Mouse (Mus musculus) embryonic facial prominence, embryonic 15.5 days (tissue): ENCODE results near the gene Spo11. TPM values are rescaled to one million over a fixed set of nuclear protein-coding genes. Genes with fewer than 3 reads are reported as not detected.

Source experiments
- ATAC-seq: fragments of 200-750 bp; cut with Nextera tagmentation; 2 replicates; pipeline ENCODE4 v1.8.0; 2017; ENCODE audit warnings: low read depth, moderate TSS enrichment; ENCODE audit not compliant: insufficient number of reproducible peaks, low FRiP score, low TSS enrichment
- H3K27ac ChIP-seq: fragments of 300-500 bp; sonication (generic); replicated peaks from 2 replicates; pipeline ENCODE4 v1.5.1; 2015; ENCODE audit warnings: mild to moderate bottlenecking, inconsistent platforms
- H3K27me3 ChIP-seq: fragments of 300-500 bp; sonication (generic); 2 replicates; pipeline ENCODE4 v1.6.1; 2015; ENCODE audit warnings: inconsistent platforms
- H3K36me3 ChIP-seq: fragments of 300-500 bp; sonication (generic); 2 replicates; pipeline ENCODE4 v1.6.1; 2015; ENCODE audit warnings: mild to moderate bottlenecking, inconsistent platforms
- H3K4me1 ChIP-seq: fragments of 300-500 bp; sonication (generic); 2 replicates; pipeline ENCODE4 v1.6.1; 2015; ENCODE audit warnings: inconsistent platforms
- H3K4me2 ChIP-seq: fragments of 300-500 bp; sonication (generic); replicated peaks from 2 replicates; pipeline ENCODE4 v1.6.1; 2015; ENCODE audit warnings: mild to moderate bottlenecking, inconsistent platforms
- H3K4me3 ChIP-seq: fragments of 300-500 bp; sonication (generic); replicated peaks from 2 replicates; pipeline ENCODE4 v1.5.1; 2015; ENCODE audit warnings: mild to moderate bottlenecking, inconsistent platforms
- H3K9ac ChIP-seq: fragments of 300-500 bp; sonication (generic); 2 replicates; pipeline ENCODE4 v1.6.1; 2015; ENCODE audit warnings: inconsistent platforms
- H3K9me3 ChIP-seq: fragments of 300-500 bp; sonication (generic); replicated peaks from 2 replicates; pipeline ENCODE4 v1.6.1; 2016; ENCODE audit warnings: inconsistent platforms
- WGBS: fragments of 180-500 bp; shearing (Covaris S2); methylation state at CpG from one replicate; pipeline ENCODE4 v1.1.7; 2015; 5-methylcytosine and 5-hydroxymethylcytosine counted together
- polyA plus RNA-seq: library from polyadenylated mRNA; unstranded; fragments of >200 nt; fragmentation: Nextera tagmentation; extraction: Ambion mirVana; gene quantifications from 2 replicates; pipeline ENCODE4 v1.2.1, GENCODE M21; 2015

The Spo11 gene
- polyA plus RNA-seq, 1 experiment from 2014 or later: 6.5 TPM

DNA sequence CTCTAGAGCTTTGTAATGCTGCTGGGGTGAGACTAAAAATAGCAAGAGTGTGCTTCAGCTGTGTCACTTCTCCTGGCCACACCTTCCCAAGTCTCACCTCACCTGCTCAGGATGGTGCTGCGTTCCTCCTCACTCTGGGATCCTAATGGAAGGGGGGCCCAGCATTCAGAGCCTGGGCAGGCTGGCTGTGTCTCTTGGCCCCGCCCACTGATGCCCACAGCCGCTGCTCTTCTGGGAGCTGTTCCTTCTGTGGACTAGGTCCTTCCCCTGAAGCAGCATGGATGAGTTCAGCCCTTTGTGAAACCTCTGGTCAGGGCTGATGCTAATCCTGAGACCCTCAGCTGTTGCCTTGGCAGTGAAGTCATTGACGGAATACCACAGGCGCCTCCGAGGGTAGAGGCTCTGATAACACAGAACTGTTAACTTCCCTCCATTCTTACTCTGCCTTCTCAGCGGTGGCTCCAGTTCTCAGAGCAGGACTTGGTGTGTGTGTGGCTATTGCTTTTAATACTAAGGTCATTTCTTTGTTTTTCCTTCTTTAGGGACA, 37.3 kb downstream of the Spo11 start:
- 75% methylated on average over 7 of the region's 7 CpGs for WGBS
- Histone ChIP-seq H3K4me2 (no peak overlapping the region), H3K4me1 (peaks cover 10% of the 10 kb centered on the region), H3K9me3 (no peaks in the 10 kb centered on the region), H3K36me3 (peaks cover 67% of the 10 kb centered on the region), H3K27me3 (peaks cover 7% of the 10 kb centered on the region; the same call in 1 of the 2 replicates), H3K4me3 (no peak overlapping the region), H3K27ac (no peak overlapping the region), H3K9ac (no peak overlapping the region)
- ATAC-seq: no peak

DNA sequence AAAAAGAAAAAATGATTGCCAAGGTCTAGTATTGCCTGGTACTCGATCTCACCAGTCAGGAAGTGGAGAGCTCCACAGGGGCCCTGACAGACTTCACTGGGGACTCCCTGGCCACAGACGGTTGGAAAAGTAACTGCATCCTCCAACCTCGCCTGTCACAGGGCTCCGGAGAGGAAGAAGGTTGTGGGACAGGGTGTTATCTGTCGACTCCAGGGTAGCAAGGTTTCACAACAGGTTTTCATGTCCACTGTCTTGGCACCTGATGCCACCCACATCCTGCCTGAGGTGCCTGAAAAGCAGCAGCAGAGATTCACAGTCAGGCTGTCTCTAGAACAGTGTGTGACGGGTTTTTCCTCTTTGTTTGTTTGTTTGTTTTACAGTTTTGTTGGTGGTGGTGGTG, 40.4 kb downstream of the Spo11 start:
- H3K4me2 ChIP-seq: no peak overlapping the region
- peaks cover 27% of the 10 kb centered on the region for H3K4me1 ChIP-seq
- no peak overlapping the region for H3K27ac ChIP-seq
- no peak overlapping the region for H3K4me3 ChIP-seq
- ATAC-seq: no peak
- H3K9ac ChIP-seq: no peak overlapping the region
- H3K36me3 ChIP-seq: peaks cover 36% of the 10 kb centered on the region
- 44% methylated on average over 6 of the region's 6 CpGs for WGBS
- no peaks in the 10 kb centered on the region for H3K9me3 ChIP-seq
- H3K27me3 ChIP-seq: peaks cover 7% of the 10 kb centered on the region; the same call in 1 of the 2 replicates

DNA sequence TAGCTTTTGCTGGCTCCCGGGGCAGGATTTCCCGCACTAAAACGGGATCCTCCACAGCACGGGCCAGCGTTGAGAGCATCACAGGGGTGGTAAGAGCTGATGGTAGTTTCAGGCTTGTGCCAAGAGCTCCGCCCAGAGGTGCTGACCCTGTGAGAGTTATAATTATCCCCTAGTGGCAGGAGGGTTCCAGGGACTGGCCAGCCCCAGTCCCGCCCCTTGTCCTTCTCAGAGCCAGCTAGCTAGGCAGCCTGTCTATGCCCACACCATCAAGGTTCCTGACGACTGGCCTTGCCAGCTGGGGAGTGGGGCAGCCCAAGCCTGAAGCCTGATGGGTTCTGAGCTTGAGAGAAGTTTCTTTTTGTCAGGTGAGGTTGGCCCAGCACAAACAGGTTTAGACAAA, 41.1 kb downstream of the Spo11 start:
- no peak overlapping the region for H3K4me2 ChIP-seq
- WGBS: 16% methylated on average over 8 of the region's 8 CpGs

DNA sequence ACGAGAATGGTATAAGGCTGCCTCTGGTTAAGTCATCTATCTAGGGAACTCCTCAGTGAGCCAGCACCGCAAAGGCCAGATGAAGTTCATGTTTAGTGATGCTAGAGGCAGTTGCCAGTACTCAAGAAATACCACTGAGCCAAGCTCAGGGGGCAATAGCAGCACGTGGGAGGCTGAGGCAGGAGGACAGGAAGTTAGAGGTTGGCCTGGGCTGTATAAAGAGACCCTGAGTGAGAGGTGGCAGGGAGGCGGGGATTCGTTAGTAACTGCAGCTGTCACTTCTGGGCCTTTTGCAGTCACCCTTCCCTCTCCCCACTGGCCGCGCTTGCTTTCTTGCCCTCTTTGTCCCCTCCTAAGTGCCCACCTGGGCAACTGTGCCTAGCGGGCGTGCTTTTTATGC, 41.8 kb downstream of the Spo11 start:
- peak overlapping the region; percentile 23; the same call in 1 of the 2 replicates for H3K9ac ChIP-seq
- WGBS: 19% methylated on average over 8 of the region's 9 CpGs
- H3K9me3 ChIP-seq: no peaks in the 10 kb centered on the region
- peaks cover 7% of the 10 kb centered on the region; the same call in 1 of the 2 replicates for H3K27me3 ChIP-seq
- peak overlapping the region; percentile 43 for H3K4me3 ChIP-seq
- no peak for ATAC-seq
- H3K4me2 ChIP-seq: peak overlapping the region; percentile 91
- no peak overlapping the region for H3K27ac ChIP-seq
- peaks cover 22% of the 10 kb centered on the region for H3K36me3 ChIP-seq
- peaks cover 40% of the 10 kb centered on the region for H3K4me1 ChIP-seq

More for the DNA sequence above, 41.1 kb downstream of the Spo11 start:
- ATAC-seq: no peak
- no peak overlapping the region for H3K27ac ChIP-seq
- H3K9ac ChIP-seq: no peak overlapping the region
- H3K4me1 ChIP-seq: peaks cover 34% of the 10 kb centered on the region
- H3K4me3 ChIP-seq: no peak overlapping the region
- peaks cover 29% of the 10 kb centered on the region for H3K36me3 ChIP-seq
- no peaks in the 10 kb centered on the region for H3K9me3 ChIP-seq
- peaks cover 7% of the 10 kb centered on the region; the same call in 1 of the 2 replicates for H3K27me3 ChIP-seq

DNA sequence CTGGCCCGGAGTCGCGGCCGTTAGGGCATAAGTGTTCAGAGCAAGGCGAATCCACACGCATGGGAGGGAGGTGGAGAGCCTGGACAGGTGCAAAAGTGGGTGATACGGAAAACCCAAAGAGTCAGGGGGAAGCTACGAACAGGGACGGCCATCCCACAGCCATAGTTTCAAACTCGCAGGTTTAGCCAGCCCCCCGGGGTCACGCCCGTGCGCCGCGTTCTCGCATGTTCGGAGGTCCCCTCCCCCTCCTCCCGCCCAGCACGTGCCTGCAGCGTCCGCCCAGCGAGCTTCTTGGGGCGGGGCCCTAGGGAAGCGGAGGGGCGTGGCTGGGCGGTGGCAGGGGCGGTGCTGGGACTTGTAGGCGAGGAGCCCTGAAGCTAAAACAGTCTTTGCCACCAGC, 42.3 kb downstream of the Spo11 start:
- H3K27ac ChIP-seq: no peak overlapping the region
- WGBS: under 1% methylated on average over 25 of the region's 29 CpGs

DNA sequence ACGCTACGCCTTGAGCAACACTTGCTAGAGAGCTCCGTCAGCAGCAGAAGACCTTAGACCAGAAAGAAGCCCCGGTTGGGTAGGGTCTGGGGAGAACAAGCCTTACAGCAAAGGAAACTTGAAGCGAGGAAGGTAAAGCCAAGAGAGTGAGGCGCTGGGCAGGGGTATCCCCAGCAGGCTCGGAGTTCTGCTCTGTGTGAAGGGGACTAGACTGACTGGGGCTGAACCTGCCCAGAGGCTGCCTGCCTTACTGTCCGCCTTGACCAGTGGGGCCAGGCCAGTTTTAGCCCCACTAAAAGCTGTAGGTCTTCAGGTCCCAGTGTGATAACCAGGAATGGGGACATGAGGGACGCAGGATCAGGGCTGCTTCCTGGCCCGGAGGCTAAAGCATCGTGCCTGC, 42.9 kb downstream of the Spo11 start, which contains the start of gene Rbm38:
Gene Rbm38 (plus strand): TSS at position 69 of the 400 bp plus-strand sequence.
- Histone ChIP-seq H3K27ac (no peak within 1 kb of the TSS), H3K9me3 (no peaks in the 10 kb centered on the region), H3K4me2 (peak within 1 kb of the TSS; percentile 91), H3K27me3 (peaks cover 7% of the 10 kb centered on the region; the same call in 1 of the 2 replicates), H3K4me3 (peak within 1 kb of the TSS; percentile 84), H3K9ac (peak within 1 kb of the TSS; percentile 23; the same call in 1 of the 2 replicates), H3K36me3 (peaks cover 11% of the 10 kb centered on the region; the same call in 1 of the 2 replicates), H3K4me1 (peaks cover 51% of the 10 kb centered on the region)
- 37% methylated on average over 11 of the region's 11 CpGs for WGBS
- no peak for ATAC-seq

More for the DNA sequence above, 42.3 kb downstream of the Spo11 start:
- peaks cover 45% of the 10 kb centered on the region for H3K4me1 ChIP-seq
- H3K36me3 ChIP-seq: peaks cover 17% of the 10 kb centered on the region
- H3K4me3 ChIP-seq: peak overlapping the region; percentile 43
- peak overlapping the region; percentile 23; the same call in 1 of the 2 replicates for H3K9ac ChIP-seq
- H3K9me3 ChIP-seq: no peaks in the 10 kb centered on the region
- H3K27me3 ChIP-seq: peaks cover 7% of the 10 kb centered on the region; the same call in 1 of the 2 replicates
- ATAC-seq: peak; percentile 83
- peak overlapping the region; percentile 91 for H3K4me2 ChIP-seq

DNA sequence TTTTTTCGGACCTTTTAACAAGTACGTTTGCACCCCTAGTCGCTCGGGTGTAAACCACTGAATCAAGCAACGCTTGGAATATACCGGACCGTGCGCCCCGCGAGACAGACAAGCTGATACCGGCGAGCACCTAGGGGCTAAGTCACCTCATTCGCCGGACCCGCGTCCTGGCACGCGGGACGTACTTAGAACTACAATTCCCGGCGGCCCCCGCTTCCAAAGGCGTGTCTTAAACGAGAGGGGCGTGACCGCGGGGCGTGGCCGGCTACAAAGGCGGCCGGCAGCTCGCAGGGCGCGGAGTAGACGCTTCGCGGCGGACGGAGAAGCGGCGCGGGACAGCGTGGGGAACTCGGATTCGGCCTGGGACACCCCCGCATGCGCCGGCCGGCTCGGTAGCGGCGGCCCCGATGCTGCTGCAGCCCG, 44.1 kb downstream of the Spo11 start:
- H3K9me3 ChIP-seq: no peaks in the 10 kb centered on the region
- peak; percentile 74 for ATAC-seq
- H3K9ac ChIP-seq: peak overlapping the region; percentile 59
- peak overlapping the region; percentile 89 for H3K4me2 ChIP-seq
- under 1% methylated on average over 54 of the region's 54 CpGs for WGBS
- H3K36me3 ChIP-seq: no peaks in the 10 kb centered on the region
- H3K4me1 ChIP-seq: peaks cover 63% of the 10 kb centered on the region
- H3K4me3 ChIP-seq: peak overlapping the region; percentile 84
- H3K27me3 ChIP-seq: peaks cover 7% of the 10 kb centered on the region; the same call in 1 of the 2 replicates
- no peak overlapping the region; the same call in 1 of the 2 replicates for H3K27ac ChIP-seq

DNA sequence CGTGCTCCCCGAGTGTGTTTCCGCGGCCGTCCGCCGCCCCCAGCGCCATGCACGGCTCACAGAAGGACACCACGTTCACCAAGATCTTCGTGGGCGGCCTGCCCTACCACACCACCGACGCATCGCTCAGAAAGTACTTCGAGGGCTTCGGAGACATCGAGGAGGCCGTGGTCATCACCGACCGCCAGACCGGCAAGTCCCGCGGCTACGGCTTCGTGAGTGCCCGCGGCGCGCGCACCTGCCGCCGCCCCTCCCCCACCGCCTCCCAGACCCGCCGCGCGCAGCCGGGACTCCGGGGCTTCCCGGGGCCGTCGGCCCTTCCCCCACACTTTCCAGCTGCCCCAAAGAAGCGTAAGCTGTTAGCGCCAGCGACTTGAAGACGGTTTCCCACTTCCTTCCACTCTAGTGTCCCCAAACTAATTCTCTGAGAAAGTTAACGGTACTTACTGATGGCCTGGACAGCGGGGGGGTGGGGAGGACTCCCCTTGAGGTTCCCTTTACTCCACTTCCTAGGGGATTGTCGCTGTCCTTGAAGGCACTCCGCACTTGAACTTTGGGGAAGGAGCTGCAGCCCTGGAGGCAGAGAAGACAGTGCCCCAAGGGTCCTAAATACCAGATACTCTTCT, 44.7 kb downstream of the Spo11 start:
- ATAC-seq: no peak
- under 1% methylated on average over 51 of the region's 51 CpGs for WGBS
- Histone ChIP-seq H3K27ac (no peak overlapping the region; the same call in 1 of the 2 replicates), H3K27me3 (peaks cover 7% of the 10 kb centered on the region; the same call in 1 of the 2 replicates), H3K9ac (peak overlapping the region; percentile 59), H3K4me1 (peaks cover 68% of the 10 kb centered on the region), H3K36me3 (no peaks in the 10 kb centered on the region), H3K9me3 (no peaks in the 10 kb centered on the region), H3K4me2 (peak overlapping the region; percentile 89), H3K4me3 (peak overlapping the region; percentile 84)

DNA sequence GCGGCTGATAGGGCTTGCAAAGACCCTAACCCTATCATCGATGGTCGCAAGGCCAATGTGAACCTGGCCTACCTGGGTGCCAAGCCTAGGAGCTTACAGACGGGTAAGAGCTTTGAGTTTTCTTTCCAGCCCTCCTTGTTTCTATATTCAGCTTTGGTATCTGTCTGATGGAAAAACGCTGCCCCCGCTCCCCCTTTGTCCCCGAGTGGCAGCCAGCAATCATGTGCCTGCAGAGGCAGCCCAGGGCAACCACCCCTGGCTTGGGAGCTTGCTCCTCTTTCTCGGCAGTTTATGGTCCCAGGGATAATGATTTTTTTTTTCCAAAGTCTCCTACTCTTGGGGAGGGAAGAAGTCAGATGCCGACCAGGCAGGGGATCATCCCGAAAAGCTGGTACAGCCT, 45.3 kb downstream of the Spo11 start:
- Histone ChIP-seq H3K36me3 (no peaks in the 10 kb centered on the region), H3K9me3 (no peaks in the 10 kb centered on the region), H3K27ac (no peak overlapping the region), H3K4me2 (peak overlapping the region; percentile 89), H3K27me3 (peaks cover 7% of the 10 kb centered on the region; the same call in 1 of the 2 replicates), H3K4me1 (peaks cover 74% of the 10 kb centered on the region), H3K9ac (peak overlapping the region; percentile 59; the same call in 1 of the 2 replicates), H3K4me3 (peak overlapping the region; percentile 84)
- WGBS: 29% methylated on average over 10 of the region's 10 CpGs
- ATAC-seq: no peak

DNA sequence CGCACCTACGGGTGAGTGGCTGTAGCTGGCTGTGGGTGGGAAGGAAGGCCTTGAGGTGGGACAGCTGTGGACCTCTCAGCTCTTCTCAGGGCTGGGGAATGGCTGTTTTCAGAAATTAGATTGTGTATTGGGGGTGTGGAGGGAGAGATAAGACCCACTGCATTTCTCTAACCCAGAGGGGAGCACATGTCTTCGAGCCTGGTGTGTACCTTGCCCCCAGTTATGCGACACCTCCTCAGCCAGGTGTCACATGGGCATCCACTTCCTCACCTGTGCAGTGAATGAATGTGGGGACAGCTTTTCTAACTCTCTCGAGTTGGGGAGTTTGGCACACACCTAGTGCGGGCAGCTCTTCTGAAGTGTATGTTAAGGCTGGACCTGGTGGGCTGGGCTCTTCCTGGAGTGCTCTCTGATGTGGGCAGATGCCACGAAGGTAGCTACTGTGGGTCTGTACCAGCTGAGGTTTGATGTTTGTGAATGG, 45.9 kb downstream of the Spo11 start:
- WGBS: 84% methylated on average over 7 of the region's 7 CpGs
- H3K9ac ChIP-seq: no peak overlapping the region

DNA sequence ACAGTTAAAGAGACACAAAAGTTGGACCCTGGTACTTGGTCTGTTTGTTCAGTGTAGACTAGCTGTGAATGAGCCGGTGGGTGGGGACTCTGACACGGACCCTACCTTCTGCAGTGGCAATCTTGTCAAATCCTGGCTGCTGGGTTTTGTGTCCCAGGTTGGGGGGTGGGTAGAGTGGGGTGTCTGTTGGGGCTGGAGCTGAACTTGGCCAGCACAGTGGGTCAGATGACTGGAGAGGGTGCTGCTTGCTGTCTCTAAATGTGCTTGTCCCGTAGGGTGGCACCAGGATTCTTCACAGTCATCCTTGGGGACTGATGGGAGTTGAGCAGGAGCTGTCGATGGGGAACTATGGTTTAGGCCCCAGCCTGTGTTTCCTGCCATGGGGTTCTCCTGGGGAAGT, 46.5 kb downstream of the Spo11 start:
- H3K4me3 ChIP-seq: no peak overlapping the region
- H3K27ac ChIP-seq: no peak overlapping the region
- no peak for ATAC-seq
- peaks cover 79% of the 10 kb centered on the region for H3K4me1 ChIP-seq
- peaks cover 7% of the 10 kb centered on the region; the same call in 1 of the 2 replicates for H3K27me3 ChIP-seq
- no peaks in the 10 kb centered on the region for H3K9me3 ChIP-seq
- no peak overlapping the region for H3K9ac ChIP-seq
- H3K4me2 ChIP-seq: 0 out of 2 replicates have a peak overlapping the region, but pooled peaks have one; percentile 89
- WGBS: 72% methylated on average over 4 of the region's 4 CpGs
- no peaks in the 10 kb centered on the region for H3K36me3 ChIP-seq

More for the DNA sequence above, 45.9 kb downstream of the Spo11 start:
- Histone ChIP-seq H3K4me2 (peak overlapping the region; percentile 89), H3K9me3 (no peaks in the 10 kb centered on the region), H3K27me3 (peaks cover 7% of the 10 kb centered on the region; the same call in 1 of the 2 replicates), H3K4me1 (peaks cover 80% of the 10 kb centered on the region), H3K27ac (no peak overlapping the region), H3K36me3 (no peaks in the 10 kb centered on the region), H3K4me3 (peak overlapping the region; percentile 84)
- ATAC-seq: no peak
